Mouse (Mus musculus) brain, embryonic 14.5 days (tissue): Measurements from ENCODE around the gene Gpbp1.

Experiments used
- CTCF ChIP-seq: fragments of 200-500 bp; IDR thresholded peaks from 2 replicates; pipeline ENCODE4 v1.5.1; 2012; ENCODE audit warnings: inconsistent platforms, mild to moderate bottlenecking, moderate library complexity, borderline replicate concordance; ENCODE audit not compliant: insufficient read depth, insufficient read length; ENCODE audit errors: extremely low read depth
- POLR2A ChIP-seq: fragments of 200-500 bp; IDR thresholded peaks from 2 replicates; pipeline ENCODE4 v1.6.1; 2012; ENCODE audit warnings: mild to moderate bottlenecking, inconsistent platforms, borderline replicate concordance; ENCODE audit not compliant: poor library complexity, insufficient read depth, insufficient read length, severe bottlenecking; ENCODE audit errors: extremely low read depth

DNA sequence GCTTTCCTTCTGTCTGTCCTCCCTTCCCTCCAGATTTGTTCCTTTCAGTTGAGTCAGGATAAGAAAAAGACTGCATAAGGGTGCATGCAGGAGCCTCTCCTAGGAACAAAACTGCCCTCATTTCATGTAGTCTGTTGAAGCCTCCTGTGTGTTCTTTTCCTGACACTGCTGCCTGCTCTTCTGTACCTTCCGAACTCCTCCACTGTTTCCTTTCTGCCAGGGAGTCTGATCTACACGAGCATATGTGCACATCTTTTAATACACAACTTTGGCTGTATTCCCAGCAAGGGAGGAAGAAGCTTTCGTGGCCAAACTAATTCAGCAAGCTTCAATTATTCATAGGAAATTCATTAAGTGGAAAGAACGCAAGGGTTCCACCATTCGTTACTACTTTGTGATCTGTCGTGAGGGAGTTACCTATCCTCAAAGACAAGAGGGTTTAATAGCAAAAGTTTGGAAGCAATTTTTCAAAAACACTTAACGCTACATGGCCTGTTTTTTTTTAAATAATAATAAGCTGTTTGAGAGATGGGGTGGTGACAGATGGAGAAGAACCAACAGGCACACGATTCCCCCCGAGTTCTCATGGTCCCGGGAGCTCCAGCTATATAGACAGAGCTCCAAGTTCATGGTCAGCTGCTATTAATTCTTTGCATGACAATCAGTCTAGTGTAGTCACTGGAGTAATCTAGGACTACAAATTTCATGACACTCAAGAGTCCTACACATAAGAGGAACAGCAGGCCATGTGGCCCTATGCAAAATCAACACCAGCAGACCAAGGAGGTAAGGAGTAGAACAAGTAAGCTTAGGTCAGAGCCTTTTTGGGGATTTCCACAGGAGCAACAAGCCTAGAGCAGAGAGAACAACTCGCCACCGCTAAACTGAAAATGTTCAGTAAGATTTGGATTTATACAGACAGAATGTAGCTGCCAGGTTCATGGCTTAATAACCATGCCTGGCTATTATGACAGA, 105.6 kb downstream of the Gpbp1 start:
- TF ChIP-seq POLR2A, result no peak
- no peak for TF ChIP-seq CTCF
